Mouse (Mus musculus) embryonic facial prominence, embryonic 13.5 days (tissue): Measurements from ENCODE around the gene Qrich1. TPM values are rescaled to one million over a fixed set of nuclear protein-coding genes. Genes with fewer than 3 reads are reported as not detected.

Source experiments
- ATAC-seq: fragments of 200-750 bp; cut with Nextera tagmentation; 2 replicates; pipeline ENCODE4 v1.8.0; 2017; ENCODE audit warnings: low read depth; ENCODE audit not compliant: insufficient number of reproducible peaks, insufficient read depth, low FRiP score, low TSS enrichment
- H3K27ac ChIP-seq: fragments of 300-500 bp; sonication (generic); 2 replicates; pipeline ENCODE4 v1.5.1; 2015; ENCODE audit warnings: moderate library complexity, mild to moderate bottlenecking, inconsistent platforms
- H3K27me3 ChIP-seq: fragments of 300-500 bp; sonication (generic); 2 replicates; pipeline ENCODE4 v1.6.1; 2015; ENCODE audit warnings: mild to moderate bottlenecking, inconsistent platforms
- H3K36me3 ChIP-seq: fragments of 300-500 bp; sonication (generic); 2 replicates; pipeline ENCODE4 v1.6.1; 2015; ENCODE audit warnings: mild to moderate bottlenecking, inconsistent platforms
- H3K4me1 ChIP-seq: fragments of 300-500 bp; sonication (generic); 2 replicates; pipeline ENCODE4 v1.6.1; 2015; ENCODE audit warnings: inconsistent platforms
- H3K4me2 ChIP-seq: fragments of 300-500 bp; sonication (generic); 2 replicates; pipeline ENCODE4 v1.6.1; 2015; ENCODE audit warnings: moderate library complexity, mild to moderate bottlenecking, inconsistent platforms
- H3K4me3 ChIP-seq: fragments of 300-500 bp; sonication (generic); 2 replicates; pipeline ENCODE4 v1.5.1; 2015; ENCODE audit warnings: mild to moderate bottlenecking, inconsistent platforms
- H3K9ac ChIP-seq: fragments of 300-500 bp; sonication (generic); 2 replicates; pipeline ENCODE4 v1.6.1; 2015; ENCODE audit warnings: mild to moderate bottlenecking, inconsistent platforms
- H3K9me3 ChIP-seq: fragments of 300-500 bp; sonication (generic); 2 replicates; pipeline ENCODE4 v1.6.1; 2016; ENCODE audit warnings: inconsistent platforms
- WGBS: fragments of 180-500 bp; shearing (Covaris S2); methylation state at CpG from one replicate; pipeline ENCODE4 v1.1.7; 2015; ENCODE audit warnings: mixed read lengths; 5-methylcytosine and 5-hydroxymethylcytosine counted together
- polyA plus RNA-seq: library from polyadenylated mRNA; unstranded; fragments of >200 nt; fragmentation: Nextera tagmentation; extraction: Ambion mirVana; gene quantifications from 2 replicates; pipeline ENCODE4 v1.2.1, GENCODE M21; 2015

Qrich1 gene
- polyA plus RNA-seq, 1 experiment from 2014 or later = 128 TPM

DNA sequence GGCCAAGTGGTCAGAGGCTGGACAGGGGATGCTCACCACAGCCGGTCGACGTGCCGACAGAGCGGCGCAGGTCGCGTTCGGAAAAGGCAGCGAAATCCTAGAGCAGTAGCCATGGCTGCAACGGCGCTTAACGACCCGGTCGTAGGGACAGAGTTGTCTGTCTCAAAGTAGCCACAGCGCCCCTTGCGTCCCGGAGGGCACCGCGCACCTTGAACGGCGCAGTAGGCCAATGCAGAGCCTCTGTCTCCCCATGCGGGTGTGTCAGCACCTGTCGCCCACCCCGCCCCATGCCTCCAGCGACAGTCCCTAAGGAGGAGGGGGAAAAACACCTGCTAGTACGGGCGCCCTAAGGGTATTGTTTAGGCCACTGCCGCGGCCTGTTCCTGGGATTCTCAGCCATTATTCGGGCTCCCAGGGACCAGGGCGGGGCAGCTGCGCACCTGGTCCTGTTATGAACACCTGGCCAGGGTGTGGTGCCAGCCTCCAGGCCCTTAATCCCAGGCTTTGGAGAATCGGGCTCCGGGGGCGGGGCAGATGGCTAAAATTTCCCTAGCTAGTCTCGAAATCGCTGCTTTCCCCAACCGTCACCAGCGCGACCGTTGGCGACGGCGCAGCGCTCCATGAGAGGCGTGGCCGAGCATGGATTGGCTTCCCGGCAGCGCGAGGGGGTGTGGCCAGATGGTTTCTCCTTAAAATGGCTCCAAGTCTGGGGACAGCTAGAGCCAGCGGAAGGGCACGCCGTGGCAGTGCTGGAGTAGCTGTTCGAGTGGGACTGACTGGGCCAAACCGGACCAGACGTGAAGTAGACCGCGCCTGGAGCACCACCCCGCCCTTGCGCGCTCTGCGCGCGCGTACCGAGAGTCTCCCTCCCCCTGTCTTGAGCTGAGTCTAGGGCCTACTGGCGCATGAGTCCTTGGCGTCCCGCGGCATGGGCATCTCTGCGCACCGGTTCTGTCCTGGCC lies 50.5 kb downstream of the Qrich1 start, which contains the start of gene Ndufaf3:
Gene Ndufaf3, minus strand, starts transcription at position 620 of the 962 bp plus-strand sequence.
- H3K4me1 ChIP-seq = peaks cover 48% of the 10 kb centered on the region
- H3K4me3 ChIP-seq = peak within 1 kb of the TSS; percentile 74
- peak within 1 kb of the TSS; percentile 92 for H3K27ac ChIP-seq
- H3K36me3 ChIP-seq = peaks cover 53% of the 10 kb centered on the region
- peak within 1 kb of the TSS; percentile 87 for H3K9ac ChIP-seq
- H3K4me2 ChIP-seq = peak within 1 kb of the TSS; percentile 97
- H3K9me3 ChIP-seq = no peaks in the 10 kb centered on the region
- WGBS = under 1% methylated on average over 73 of the region's 73 CpGs
- peak; percentile 72 for ATAC-seq
- H3K27me3 ChIP-seq = no peaks in the 10 kb centered on the region

GRCm38 (mm10) chr9:108567931-108568419 lies 51.4 kb downstream of the Qrich1 start:
- 7% methylated on average over 18 of the region's 18 CpGs for WGBS
- Histone ChIP-seq H3K9me3 (no peaks in the 10 kb centered on the region), H3K4me3 (peak overlapping the region; percentile 74), H3K9ac (peak overlapping the region; percentile 87), H3K4me1 (peaks cover 48% of the 10 kb centered on the region), H3K27ac (peak overlapping the region; percentile 92), H3K27me3 (no peaks in the 10 kb centered on the region), H3K4me2 (peak overlapping the region; percentile 97), H3K36me3 (peaks cover 54% of the 10 kb centered on the region)
- ATAC-seq = no peak

- 72% methylated on average over 17 of the region's 17 CpGs for WGBS
- no peaks in the 10 kb centered on the region for H3K9me3 ChIP-seq
- H3K27ac ChIP-seq = peak overlapping the region; percentile 92; the same call in 1 of the 2 replicates
- peak overlapping the region; percentile 97 for H3K4me2 ChIP-seq
- peak overlapping the region; percentile 87; the same call in 1 of the 2 replicates for H3K9ac ChIP-seq
- no peaks in the 10 kb centered on the region for H3K27me3 ChIP-seq
- H3K36me3 ChIP-seq = peaks cover 54% of the 10 kb centered on the region
- peak overlapping the region; percentile 74 for H3K4me3 ChIP-seq
- no peak for ATAC-seq
- peaks cover 48% of the 10 kb centered on the region for H3K4me1 ChIP-seq
Observed at GRCm38 (mm10) chr9:108568511-108568921, 51.9 kb downstream of the Qrich1 start.

DNA sequence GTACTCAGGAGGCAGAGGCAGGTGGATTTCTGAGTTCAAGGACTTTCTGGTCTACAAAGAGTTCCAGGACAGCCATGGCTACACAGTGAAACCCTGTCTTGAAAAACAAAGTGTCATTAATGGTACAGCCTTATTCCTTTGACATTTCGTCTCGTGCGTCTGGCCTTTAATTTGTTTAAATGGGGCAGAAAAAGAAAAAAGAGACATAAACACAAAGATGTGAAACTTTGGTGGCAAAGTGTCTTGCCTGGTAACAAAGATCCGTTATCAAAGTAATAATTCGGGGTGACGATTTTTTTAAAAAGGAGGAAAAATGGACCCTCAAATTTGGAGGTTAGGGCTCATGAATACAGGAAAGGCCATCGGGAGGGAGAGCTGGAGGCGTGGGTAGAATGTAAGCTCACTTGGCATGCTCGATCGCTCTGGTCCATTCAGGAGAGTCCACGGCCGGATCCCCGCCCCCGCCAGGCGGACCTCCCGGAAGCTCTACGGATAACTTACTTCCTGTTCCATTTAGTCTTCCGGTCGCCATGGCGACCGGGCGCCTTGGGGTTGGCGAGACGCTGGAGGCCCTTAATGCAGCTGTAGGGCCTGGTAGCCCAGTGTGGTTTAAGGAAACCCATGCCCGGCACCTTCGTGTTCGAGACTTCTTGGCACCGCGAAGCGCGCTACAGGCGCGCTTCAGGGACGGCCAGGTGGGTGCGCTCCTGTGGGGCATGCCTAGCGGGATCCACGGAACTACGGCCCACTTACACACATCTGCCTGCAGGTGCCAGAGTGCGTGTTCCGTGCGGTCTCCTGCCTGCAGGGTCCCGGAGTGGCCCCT lies 53.0 kb downstream of the Qrich1 start, which contains the start of gene Dalrd3:
Gene Dalrd3, plus strand, starts transcription at position 506 of the 826 bp plus-strand sequence.
- H3K4me2 ChIP-seq = peak within 1 kb of the TSS; percentile 99
- 5% methylated on average over 42 of the region's 42 CpGs for WGBS
- peaks cover 54% of the 10 kb centered on the region for H3K36me3 ChIP-seq
- peaks cover 51% of the 10 kb centered on the region for H3K4me1 ChIP-seq
- H3K27ac ChIP-seq = peak within 1 kb of the TSS; percentile 73
- peak within 1 kb of the TSS; percentile 68 for H3K4me3 ChIP-seq
- ATAC-seq = peak; percentile 45
- no peaks in the 10 kb centered on the region for H3K27me3 ChIP-seq
- peak within 1 kb of the TSS; percentile 78 for H3K9ac ChIP-seq
- no peaks in the 10 kb centered on the region for H3K9me3 ChIP-seq

DNA sequence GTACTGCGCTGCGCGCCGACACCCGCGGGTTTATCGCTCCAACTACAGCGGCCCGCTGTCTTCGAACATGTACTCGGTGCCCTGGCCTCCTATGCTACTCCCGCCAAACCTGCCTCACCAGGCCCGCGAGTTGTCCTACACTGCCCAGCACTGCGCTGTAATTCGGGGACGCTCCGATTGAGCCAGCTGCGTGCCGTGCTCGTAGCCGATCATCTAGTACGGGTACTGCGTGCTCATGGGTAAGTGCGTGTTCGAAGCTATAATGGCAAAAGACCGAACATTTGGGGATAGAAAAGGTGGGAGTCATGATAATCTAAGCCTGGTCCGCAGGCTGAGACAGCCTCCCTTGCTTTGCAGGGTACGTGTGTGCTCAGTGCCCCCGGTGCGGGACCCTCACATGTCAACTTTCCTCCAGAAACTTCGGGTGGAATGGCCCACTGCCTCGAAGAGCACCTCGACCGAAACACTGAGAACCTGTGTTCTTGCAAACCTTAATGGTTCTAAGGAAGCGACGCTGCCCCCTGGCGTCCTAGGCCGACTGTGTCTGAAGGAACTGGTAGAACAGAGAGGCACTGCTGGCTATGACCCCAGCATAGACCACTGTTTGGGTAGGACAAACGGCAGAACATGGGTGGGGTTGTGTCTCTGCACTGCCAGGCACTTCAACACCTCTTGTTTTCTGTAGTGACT lies 53.7 kb downstream of the Qrich1 start:
- no peaks in the 10 kb centered on the region for H3K9me3 ChIP-seq
- H3K4me2 ChIP-seq = peak overlapping the region; percentile 99
- H3K36me3 ChIP-seq = peaks cover 54% of the 10 kb centered on the region
- peak overlapping the region; percentile 78 for H3K9ac ChIP-seq
- H3K4me3 ChIP-seq = peak overlapping the region; percentile 68
- H3K4me1 ChIP-seq = peaks cover 58% of the 10 kb centered on the region
- no peak for ATAC-seq
- WGBS = 3% methylated on average over 40 of the region's 40 CpGs
- H3K27me3 ChIP-seq = no peaks in the 10 kb centered on the region
- peak overlapping the region; percentile 73 for H3K27ac ChIP-seq

DNA sequence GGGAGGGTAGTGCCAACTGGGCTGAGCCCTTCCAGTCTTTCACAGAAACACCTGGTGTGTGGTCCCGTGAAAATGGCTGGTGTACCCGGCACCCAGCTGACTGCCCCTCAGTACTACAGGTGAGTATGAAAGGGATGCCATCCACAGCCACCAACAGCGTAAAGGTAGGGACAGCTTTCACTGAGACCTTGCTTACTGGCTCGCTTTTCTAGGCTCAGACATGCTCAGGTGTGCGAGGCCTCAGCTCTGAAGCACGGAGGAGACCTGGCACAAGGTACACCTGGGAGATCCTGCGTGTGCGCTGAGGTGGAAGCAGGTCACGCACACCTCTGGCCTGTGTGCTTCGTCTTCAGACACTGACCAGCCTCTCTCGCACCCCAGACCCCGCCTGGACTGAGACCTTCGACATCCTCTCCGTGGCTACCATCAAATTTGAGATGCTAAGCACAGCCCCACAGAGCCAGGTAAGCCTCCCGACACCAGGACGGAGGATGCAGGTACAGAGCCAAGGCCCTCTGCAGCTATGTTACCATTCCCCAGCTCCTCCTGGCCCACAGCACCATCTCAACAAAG lies 54.9 kb downstream of the Qrich1 start:
- WGBS = 92% methylated on average over 16 of the region's 16 CpGs
- no peaks in the 10 kb centered on the region for H3K9me3 ChIP-seq
- H3K4me1 ChIP-seq = peaks cover 61% of the 10 kb centered on the region
- H3K27me3 ChIP-seq = no peaks in the 10 kb centered on the region
- H3K27ac ChIP-seq = no peak overlapping the region
- peaks cover 58% of the 10 kb centered on the region for H3K36me3 ChIP-seq
- no peak overlapping the region for H3K9ac ChIP-seq
- no peak overlapping the region for H3K4me2 ChIP-seq
- H3K4me3 ChIP-seq = no peak overlapping the region
- ATAC-seq = no peak

DNA sequence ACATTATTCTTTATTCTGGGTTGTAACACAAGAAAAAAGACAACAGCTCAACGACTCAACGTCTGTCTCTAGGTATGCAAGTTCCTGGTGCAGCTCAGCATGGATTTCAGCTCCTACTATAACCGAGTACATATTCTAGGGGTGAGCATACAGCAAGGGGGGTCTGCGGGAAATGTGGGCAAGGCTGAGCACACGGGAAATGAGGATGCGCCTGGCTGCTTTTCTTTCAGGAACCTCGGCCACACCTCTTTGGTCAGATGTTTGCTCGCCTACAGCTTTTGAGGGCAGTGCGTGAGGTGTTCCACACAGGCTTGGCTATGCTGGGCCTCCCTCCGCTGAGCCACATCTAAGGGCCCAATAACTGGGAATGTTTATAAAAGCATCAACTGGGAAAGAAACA lies 55.7 kb downstream of the Qrich1 start:
- H3K4me3 ChIP-seq = no peak overlapping the region
- peaks cover 69% of the 10 kb centered on the region for H3K4me1 ChIP-seq
- H3K36me3 ChIP-seq = peaks cover 58% of the 10 kb centered on the region

GRCm38 (mm10) chr9:108573774-108574690 lies 57.4 kb downstream of the Qrich1 start:
- Histone ChIP-seq H3K27me3 (no peaks in the 10 kb centered on the region), H3K4me1 (peaks cover 65% of the 10 kb centered on the region), H3K27ac (no peak overlapping the region), H3K4me2 (no peak overlapping the region), H3K9ac (no peak overlapping the region), H3K36me3 (peaks cover 58% of the 10 kb centered on the region), H3K4me3 (no peak overlapping the region), H3K9me3 (no peaks in the 10 kb centered on the region)
- 52% methylated on average over 26 of the region's 26 CpGs for WGBS
- no peak for ATAC-seq

More for the DNA sequence above, 55.7 kb downstream of the Qrich1 start:
- H3K9ac ChIP-seq = no peak overlapping the region
- no peak for ATAC-seq
- no peak overlapping the region for H3K27ac ChIP-seq
- H3K4me2 ChIP-seq = no peak overlapping the region
- 88% methylated on average over 10 of the region's 10 CpGs for WGBS
- no peaks in the 10 kb centered on the region for H3K9me3 ChIP-seq
- H3K27me3 ChIP-seq = no peaks in the 10 kb centered on the region

DNA sequence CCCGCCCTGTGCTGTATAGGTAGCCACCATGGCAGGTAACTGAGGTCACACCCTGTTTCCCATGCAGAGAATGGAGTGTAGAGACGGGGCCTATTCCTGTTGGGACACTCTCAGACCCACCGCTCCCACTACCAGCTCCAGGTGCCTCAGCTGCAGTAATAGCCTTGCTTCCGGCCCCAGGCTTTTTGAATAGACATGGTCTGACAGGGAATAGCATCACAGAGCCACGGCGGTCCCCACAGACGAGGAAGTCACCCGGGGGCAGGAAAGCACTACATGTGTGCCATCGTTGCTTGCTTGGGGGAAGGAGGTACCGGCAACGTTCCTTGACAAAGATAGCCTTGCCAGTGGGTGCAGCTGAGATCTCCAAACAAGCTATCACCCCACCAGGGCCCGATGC lies 58.3 kb downstream of the Qrich1 start:
- no peak overlapping the region for H3K27ac ChIP-seq
- H3K4me3 ChIP-seq = no peak overlapping the region
- WGBS = 84% methylated on average over 12 of the region's 12 CpGs
- H3K4me2 ChIP-seq = no peak overlapping the region
- no peak for ATAC-seq
- H3K9ac ChIP-seq = no peak overlapping the region
- H3K36me3 ChIP-seq = peaks cover 58% of the 10 kb centered on the region
- H3K27me3 ChIP-seq = no peaks in the 10 kb centered on the region
- peaks cover 64% of the 10 kb centered on the region for H3K4me1 ChIP-seq
- H3K9me3 ChIP-seq = no peaks in the 10 kb centered on the region
